Mouse (Mus musculus) midbrain, embryonic 14.5 days (tissue): ENCODE measurements around the gene Lkaaear1. TPM values are rescaled to one million over a fixed set of nuclear protein-coding genes. Genes with fewer than 3 reads are reported as not detected.

ENCODE experiments used
- ATAC-seq: fragments of 200-750 bp; cut with Nextera tagmentation; 2 replicates; pipeline ENCODE4 v1.8.0; 2017; ENCODE audit warnings: moderate number of reproducible peaks, moderate library complexity; ENCODE audit not compliant: low FRiP score, low TSS enrichment
- DNase-seq: peaks from one replicate; pipeline ENCODE4 v3.0.0-alpha.2; 2015
- H3K27ac ChIP-seq: fragments of 300-500 bp; sonication (generic); replicated peaks from 2 replicates; pipeline ENCODE4 v1.5.1; 2014; ENCODE audit warnings: mild to moderate bottlenecking, low read depth, low read length, moderate library complexity
- H3K27me3 ChIP-seq: fragments of 300-500 bp; sonication (generic); 2 replicates; pipeline ENCODE4 v1.6.1; 2014; ENCODE audit warnings: low read length, control low read depth, mixed read lengths; ENCODE audit not compliant: control insufficient read depth, insufficient read depth
- H3K36me3 ChIP-seq: fragments of 300-500 bp; sonication (generic); 2 replicates; pipeline ENCODE4 v1.6.1; 2014; ENCODE audit warnings: low read length, control low read depth; ENCODE audit not compliant: control insufficient read depth, insufficient read depth
- H3K4me1 ChIP-seq: fragments of 300-500 bp; sonication (generic); 2 replicates; pipeline ENCODE4 v1.6.1; 2014; ENCODE audit warnings: mild to moderate bottlenecking, antibody characterized with exemption, low read length, control low read depth; ENCODE audit not compliant: control insufficient read depth, insufficient read depth
- H3K4me2 ChIP-seq: fragments of 300-500 bp; sonication (generic); 2 replicates; pipeline ENCODE4 v1.6.1; 2014; ENCODE audit warnings: mild to moderate bottlenecking, low read length, moderate library complexity
- H3K4me3 ChIP-seq: fragments of 300-500 bp; sonication (generic); replicated peaks from 2 replicates; pipeline ENCODE4 v1.5.1; 2014; ENCODE audit warnings: low read depth, low read length
- H3K9ac ChIP-seq: fragments of 300-500 bp; sonication (generic); replicated peaks from 2 replicates; pipeline ENCODE4 v1.6.1; 2014; ENCODE audit warnings: mild to moderate bottlenecking, low read length, moderate library complexity
- H3K9me3 ChIP-seq: fragments of 300-500 bp; sonication (generic); 2 replicates; pipeline ENCODE4 v1.6.1; 2016; ENCODE audit warnings: low read length, control low read depth, mixed read lengths; ENCODE audit not compliant: control insufficient read depth
- WGBS: fragments of 180-500 bp; shearing (Covaris S2); extraction: QIAGEN DNeasy Blood & Tissue Kit; methylation state at CpG from one replicate; pipeline ENCODE4 v1.1.7; 2014; 5-methylcytosine and 5-hydroxymethylcytosine counted together
- polyA plus RNA-seq: library from polyadenylated mRNA; unstranded; fragments of >200 nt; fragmentation: Nextera tagmentation; extraction: Ambion mirVana; gene quantifications from 2 replicates; pipeline ENCODE4 v1.2.1, GENCODE M21; 2014

The Lkaaear1 gene
- polyA plus RNA-seq, 1 experiment from 2014 or later: not detected

GRCm38 (mm10) chr2:181679951-181680715 is 18.1 kb downstream of the Lkaaear1 start, which contains the start of gene Tcea2:
Gene Tcea2 (plus strand): TSS chr2:181680310.
- Histone ChIP-seq H3K4me3 (peak within 1 kb of the TSS; percentile 63), H3K4me1 (peaks cover 12% of the 10 kb centered on the region), H3K4me2 (peak within 1 kb of the TSS; percentile 93), H3K27me3 (no peaks in the 10 kb centered on the region), H3K9me3 (no peaks in the 10 kb centered on the region), H3K9ac (peak within 1 kb of the TSS; percentile 89), H3K27ac (peak within 1 kb of the TSS; percentile 64), H3K36me3 (no peaks in the 10 kb centered on the region)
- ATAC-seq (peak; percentile 71), DNase-seq (peak; percentile 85)
- under 1% methylated on average over 59 of the region's 69 CpGs for WGBS

GRCm38 (mm10) chr2:181678780-181679179 is 19.5 kb downstream of the Lkaaear1 start:
- H3K4me3 ChIP-seq: no peak overlapping the region
- DNase-seq: peak; percentile 86
- H3K4me2 ChIP-seq: no peak overlapping the region
- WGBS: 56% methylated on average over 1 of the region's 1 CpGs
- no peaks in the 10 kb centered on the region for H3K36me3 ChIP-seq
- H3K4me1 ChIP-seq: peaks cover 14% of the 10 kb centered on the region
- H3K9me3 ChIP-seq: no peaks in the 10 kb centered on the region
- H3K27ac ChIP-seq: no peak overlapping the region
- no peaks in the 10 kb centered on the region for H3K27me3 ChIP-seq
- H3K9ac ChIP-seq: no peak overlapping the region
- ATAC-seq: no peak

- Histone ChIP-seq H3K4me2 (no peak overlapping the region), H3K4me1 (peaks cover 14% of the 10 kb centered on the region), H3K36me3 (no peaks in the 10 kb centered on the region), H3K9me3 (no peaks in the 10 kb centered on the region), H3K27me3 (peaks cover 9% of the 10 kb centered on the region), H3K9ac (no peak overlapping the region), H3K4me3 (no peak overlapping the region), H3K27ac (no peak overlapping the region)
- DNase-seq (no peak), ATAC-seq (no peak)
- WGBS: 53% methylated on average over 3 of the region's 3 CpGs
Measured at GRCm38 (mm10) chr2:181677755-181678098, 20.5 kb downstream of the Lkaaear1 start.

GRCm38 (mm10) chr2:181677096-181677754 is 21.0 kb downstream of the Lkaaear1 start:
- no peaks in the 10 kb centered on the region for H3K36me3 ChIP-seq
- peaks cover 14% of the 10 kb centered on the region for H3K4me1 ChIP-seq
- peaks cover 14% of the 10 kb centered on the region for H3K27me3 ChIP-seq
- H3K4me3 ChIP-seq: no peak overlapping the region
- no peak overlapping the region for H3K9ac ChIP-seq
- WGBS: 56% methylated on average over 5 of the region's 5 CpGs
- DNase-seq (no peak), ATAC-seq (no peak)
- no peak overlapping the region for H3K4me2 ChIP-seq
- H3K27ac ChIP-seq: peak overlapping the region; percentile 2; the same call in 1 of the 2 replicates
- H3K9me3 ChIP-seq: no peaks in the 10 kb centered on the region

- H3K9me3 ChIP-seq: no peaks in the 10 kb centered on the region
- WGBS: 43% methylated on average over 2 of the region's 2 CpGs
- no peak overlapping the region for H3K9ac ChIP-seq
- peaks cover 22% of the 10 kb centered on the region for H3K27me3 ChIP-seq
- ATAC-seq (no peak), DNase-seq (peak; percentile 70)
- H3K4me3 ChIP-seq: no peak overlapping the region
- H3K4me1 ChIP-seq: peaks cover 14% of the 10 kb centered on the region; the same call in 1 of the 2 replicates
- no peak overlapping the region for H3K27ac ChIP-seq
- no peaks in the 10 kb centered on the region for H3K36me3 ChIP-seq
- no peak overlapping the region for H3K4me2 ChIP-seq
Measured at GRCm38 (mm10) chr2:181676424-181676823, 21.8 kb downstream of the Lkaaear1 start.

GRCm38 (mm10) chr2:181675454-181675853 is 22.8 kb downstream of the Lkaaear1 start:
- H3K4me1 ChIP-seq: 0 out of 2 replicates have a peak, but pooled peaks cover 9% of the 10 kb centered on the region
- ATAC-seq (no peak), DNase-seq (peak; percentile 63)
- peaks cover 32% of the 10 kb centered on the region for H3K27me3 ChIP-seq
- 3% methylated on average over 14 of the region's 14 CpGs for WGBS
- H3K27ac ChIP-seq: no peak overlapping the region
- 0 out of 2 replicates have a peak overlapping the region, but pooled peaks have one; percentile 5 for H3K4me3 ChIP-seq
- H3K4me2 ChIP-seq: peak overlapping the region; percentile 29
- H3K36me3 ChIP-seq: no peaks in the 10 kb centered on the region
- no peak overlapping the region; the same call in 1 of the 2 replicates for H3K9ac ChIP-seq
- H3K9me3 ChIP-seq: no peaks in the 10 kb centered on the region

GRCm38 (mm10) chr2:181674934-181675333 is 23.3 kb downstream of the Lkaaear1 start:
- 73% methylated on average over 4 of the region's 4 CpGs for WGBS
- H3K27ac ChIP-seq: no peak overlapping the region
- no peak for ATAC-seq

GRCm38 (mm10) chr2:181673501-181673900 is 24.7 kb downstream of the Lkaaear1 start:
- peaks cover 48% of the 10 kb centered on the region for H3K27me3 ChIP-seq
- WGBS: 36% methylated on average over 1 of the region's 1 CpGs
- H3K4me2 ChIP-seq: no peak overlapping the region
- ATAC-seq: no peak
- H3K4me1 ChIP-seq: 0 out of 2 replicates have a peak, but pooled peaks cover 9% of the 10 kb centered on the region
- H3K36me3 ChIP-seq: no peaks in the 10 kb centered on the region
- no peak for DNase-seq
- H3K27ac ChIP-seq: no peak overlapping the region
- H3K9me3 ChIP-seq: no peaks in the 10 kb centered on the region
- no peak overlapping the region for H3K9ac ChIP-seq
- H3K4me3 ChIP-seq: no peak overlapping the region

More at GRCm38 (mm10) chr2:181674934-181675333, 23.3 kb downstream of the Lkaaear1 start:
- H3K36me3 ChIP-seq: no peaks in the 10 kb centered on the region
- H3K9me3 ChIP-seq: no peaks in the 10 kb centered on the region
- DNase-seq: no peak
- 0 out of 2 replicates have a peak, but pooled peaks cover 9% of the 10 kb centered on the region for H3K4me1 ChIP-seq
- no peak overlapping the region for H3K4me3 ChIP-seq
- H3K27me3 ChIP-seq: peaks cover 37% of the 10 kb centered on the region
- H3K4me2 ChIP-seq: no peak overlapping the region
- H3K9ac ChIP-seq: no peak overlapping the region
